Mouse (Mus musculus) intestine, embryonic 16.5 days (tissue): ENCODE results near the gene Slc22a1. TPM values are rescaled to one million over a fixed set of nuclear protein-coding genes. Genes with fewer than 3 reads are reported as not detected.

Experiments used
- ATAC-seq: fragments of 200-750 bp; cut with Nextera tagmentation; 2 replicates; pipeline ENCODE4 v1.8.0; 2017; ENCODE audit warnings: moderate TSS enrichment, moderate library complexity
- H3K27ac ChIP-seq: fragments of 300-500 bp; sonication (generic); 2 replicates; pipeline ENCODE4 v1.5.1; 2014; ENCODE audit warnings: mild to moderate bottlenecking, low read length
- H3K27me3 ChIP-seq: fragments of 300-500 bp; sonication (generic); replicated peaks from 2 replicates; pipeline ENCODE4 v1.6.1; 2014; ENCODE audit warnings: low read length, control low read depth, mixed read lengths; ENCODE audit not compliant: control insufficient read depth, insufficient read depth
- H3K36me3 ChIP-seq: fragments of 300-500 bp; sonication (generic); 2 replicates; pipeline ENCODE4 v1.6.1; 2014; ENCODE audit warnings: low read length, control low read depth; ENCODE audit not compliant: control insufficient read depth, insufficient read depth
- H3K4me1 ChIP-seq: fragments of 300-500 bp; sonication (generic); 2 replicates; pipeline ENCODE4 v1.6.1; 2014; ENCODE audit warnings: low read length, control low read depth, mixed read lengths; ENCODE audit not compliant: control insufficient read depth, insufficient read depth
- H3K4me2 ChIP-seq: fragments of 300-500 bp; sonication (generic); 2 replicates; pipeline ENCODE4 v1.6.1; 2014; ENCODE audit warnings: low read depth, low read length, control low read depth
- H3K4me3 ChIP-seq: fragments of 300-500 bp; sonication (generic); 2 replicates; pipeline ENCODE4 v1.5.1; 2014; ENCODE audit warnings: mild to moderate bottlenecking, low read length
- H3K9ac ChIP-seq: fragments of 300-500 bp; sonication (generic); 2 replicates; pipeline ENCODE4 v1.6.1; 2014; ENCODE audit warnings: low read depth, low read length
- H3K9me3 ChIP-seq: fragments of 300-500 bp; sonication (generic); 2 replicates; pipeline ENCODE4 v1.6.1; 2016; ENCODE audit warnings: low read length, control low read depth; ENCODE audit not compliant: control insufficient read depth
- WGBS: fragments of 180-500 bp; shearing (Covaris S2); extraction: QIAGEN DNeasy Blood & Tissue Kit; methylation state at CpG from one replicate; pipeline ENCODE4 v1.1.7; 2014; 5-methylcytosine and 5-hydroxymethylcytosine counted together
- polyA plus RNA-seq: library from polyadenylated mRNA; unstranded; fragments of >200 nt; fragmentation: Nextera tagmentation; extraction: Ambion mirVana; gene quantifications from 2 replicates; pipeline ENCODE4 v1.2.1, GENCODE M21; 2015

Slc22a1 gene
- polyA plus RNA-seq, 1 experiment from 2014 or later: 0.32 TPM

DNA sequence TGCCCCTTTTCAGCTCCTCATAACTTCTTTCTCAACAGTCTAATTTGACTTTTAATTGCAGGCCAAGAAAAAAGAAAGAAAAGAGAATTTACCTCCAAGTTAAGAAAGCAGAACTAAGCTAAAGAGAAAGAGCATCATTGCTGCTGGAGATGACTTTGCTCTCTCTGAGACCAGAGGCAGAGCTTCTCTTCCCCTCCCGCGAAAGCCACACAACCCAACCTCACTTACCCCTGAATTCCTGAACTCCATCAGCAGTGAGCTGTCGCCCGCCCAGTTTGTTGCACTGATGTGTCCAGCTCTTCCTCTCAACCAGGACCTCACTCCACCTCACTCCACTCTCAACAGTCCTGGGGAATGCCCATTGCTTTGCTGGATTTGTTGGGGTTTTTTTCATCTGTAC is 47.6 kb downstream of the Slc22a1 start:
- no peaks in the 10 kb centered on the region for H3K27me3 ChIP-seq
- ATAC-seq: no peak
- H3K9ac ChIP-seq: no peak overlapping the region
- WGBS: 82% methylated on average over 4 of the region's 4 CpGs
- H3K4me3 ChIP-seq: no peak overlapping the region
- H3K36me3 ChIP-seq: no peaks in the 10 kb centered on the region
- no peak overlapping the region for H3K4me2 ChIP-seq
- no peak overlapping the region for H3K27ac ChIP-seq
- H3K9me3 ChIP-seq: no peaks in the 10 kb centered on the region; the same call in 1 of the 2 replicates
- no peaks in the 10 kb centered on the region for H3K4me1 ChIP-seq

DNA sequence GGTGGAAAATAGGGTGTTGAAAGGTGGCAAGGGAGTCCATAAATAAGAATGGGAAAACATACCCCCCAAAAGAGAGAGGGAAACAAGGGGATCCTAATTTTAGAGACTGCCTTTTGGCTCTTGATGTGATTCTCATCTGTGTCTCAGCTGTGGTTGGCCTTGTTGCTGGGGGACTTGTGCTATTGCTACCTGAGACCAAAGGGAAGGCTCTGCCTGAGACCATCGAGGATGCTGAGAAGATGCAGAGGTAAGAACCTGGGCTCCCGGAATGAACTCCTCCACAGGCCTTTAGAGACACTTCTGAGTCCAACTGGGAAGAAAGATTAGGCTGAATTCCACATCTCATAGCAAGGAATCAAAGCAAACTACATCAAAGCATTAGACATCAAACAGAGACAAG is 56.0 kb downstream of the Slc22a1 start:
- 88% methylated on average over 2 of the region's 2 CpGs for WGBS
- no peak overlapping the region for H3K4me2 ChIP-seq
- no peak overlapping the region for H3K4me3 ChIP-seq
- no peaks in the 10 kb centered on the region for H3K9me3 ChIP-seq
- no peaks in the 10 kb centered on the region for H3K36me3 ChIP-seq
- no peaks in the 10 kb centered on the region for H3K4me1 ChIP-seq
- no peaks in the 10 kb centered on the region for H3K27me3 ChIP-seq
- no peak overlapping the region for H3K27ac ChIP-seq
- no peak for ATAC-seq
- no peak overlapping the region for H3K9ac ChIP-seq

DNA sequence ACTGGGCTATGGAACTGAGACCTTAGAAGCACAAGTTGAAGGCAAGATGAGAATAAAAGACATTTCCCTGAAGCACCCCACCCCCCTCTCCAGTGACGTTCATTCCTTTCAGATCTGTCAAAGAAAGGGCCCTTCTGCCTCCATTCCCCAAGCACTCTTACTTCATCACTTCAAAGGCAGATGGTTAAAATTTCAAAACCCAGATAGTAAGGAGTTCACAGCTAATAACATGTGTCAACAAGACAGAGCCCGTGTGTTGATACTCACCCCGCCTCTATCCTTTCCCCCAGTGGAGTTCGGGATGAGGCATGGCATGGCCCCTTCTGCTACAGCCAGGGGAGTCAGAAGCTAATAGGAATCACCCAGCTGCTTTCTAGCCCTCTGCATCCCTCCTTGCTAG is 60.2 kb downstream of the Slc22a1 start:
- Histone ChIP-seq H3K27me3 (no peaks in the 10 kb centered on the region), H3K4me1 (no peaks in the 10 kb centered on the region), H3K9ac (no peak overlapping the region), H3K27ac (no peak overlapping the region), H3K4me3 (no peak overlapping the region), H3K36me3 (no peaks in the 10 kb centered on the region), H3K4me2 (no peak overlapping the region), H3K9me3 (no peaks in the 10 kb centered on the region)
- WGBS: 48% methylated on average over 4 of the region's 4 CpGs
- no peak for ATAC-seq

DNA sequence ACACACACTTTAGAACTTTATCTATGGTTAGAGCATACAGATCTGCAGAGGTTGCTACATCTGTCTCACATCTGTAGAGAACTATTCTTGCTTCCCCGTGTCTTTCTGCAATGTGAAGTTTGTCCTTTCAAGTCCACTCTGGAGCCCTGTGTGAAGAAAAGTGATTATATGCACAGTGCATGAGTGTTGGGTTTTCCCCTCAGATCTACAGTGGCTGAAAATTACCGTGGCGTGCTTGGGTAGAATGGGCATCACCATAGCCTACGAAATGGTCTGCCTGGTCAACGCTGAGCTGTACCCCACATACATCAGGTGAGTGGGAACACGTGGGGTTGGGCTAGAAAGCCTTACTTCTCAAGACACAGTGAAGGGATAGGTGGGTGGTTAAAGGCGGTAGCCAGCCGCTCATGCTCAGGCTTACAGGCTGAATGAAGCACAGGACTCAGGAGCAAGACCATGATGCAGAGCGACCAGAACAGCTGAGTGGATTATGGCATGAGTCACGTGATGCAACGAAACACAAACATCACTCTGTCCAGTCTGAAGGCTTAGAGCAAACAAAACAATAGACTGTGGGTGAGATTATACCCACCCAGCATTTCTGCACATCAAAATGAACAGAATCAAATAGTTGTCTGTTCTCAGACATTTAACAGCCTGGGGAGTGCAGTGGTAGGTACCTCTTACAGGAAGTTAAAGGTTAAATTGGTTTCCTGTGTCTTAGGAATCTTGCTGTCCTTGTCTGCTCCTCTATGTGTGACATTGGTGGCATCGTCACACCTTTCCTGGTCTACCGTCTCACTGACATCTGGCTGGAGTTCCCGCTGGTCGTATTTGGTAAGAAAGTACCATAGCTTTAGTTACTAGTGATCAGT is 60.9 kb downstream of the Slc22a1 start:
- no peaks in the 10 kb centered on the region for H3K27me3 ChIP-seq
- H3K9me3 ChIP-seq: no peaks in the 10 kb centered on the region
- ATAC-seq: no peak
- no peak overlapping the region for H3K9ac ChIP-seq
- no peak overlapping the region for H3K4me2 ChIP-seq
- H3K4me3 ChIP-seq: no peak overlapping the region
- H3K27ac ChIP-seq: no peak overlapping the region
- H3K4me1 ChIP-seq: no peaks in the 10 kb centered on the region
- WGBS: 86% methylated on average over 15 of the region's 15 CpGs
- no peaks in the 10 kb centered on the region for H3K36me3 ChIP-seq

DNA sequence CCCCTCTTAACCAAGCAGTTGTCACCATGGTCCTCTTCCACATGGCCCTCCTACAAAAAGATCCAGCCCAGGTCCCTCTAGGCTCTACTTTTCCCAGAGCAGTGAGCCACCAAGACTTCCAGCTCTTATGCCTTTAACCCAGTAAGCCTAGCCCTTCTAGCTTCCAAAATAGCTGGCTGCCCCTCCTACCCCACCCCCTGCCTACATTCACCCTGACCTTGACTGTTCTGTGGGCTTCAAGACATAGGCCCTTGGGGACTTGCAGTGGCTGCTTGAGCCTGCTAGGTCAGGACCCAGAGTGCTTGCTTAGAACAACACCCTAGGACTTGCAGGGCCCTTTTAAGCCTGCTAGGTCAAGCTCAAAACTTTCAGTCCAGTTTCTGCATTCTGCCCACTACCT is 68.4 kb downstream of the Slc22a1 start:
- H3K4me2 ChIP-seq: no peak overlapping the region
- no peak overlapping the region for H3K27ac ChIP-seq
- H3K9ac ChIP-seq: no peak overlapping the region
- H3K9me3 ChIP-seq: no peaks in the 10 kb centered on the region
- H3K36me3 ChIP-seq: no peaks in the 10 kb centered on the region
- no peaks in the 10 kb centered on the region for H3K4me1 ChIP-seq
- ATAC-seq: no peak
- H3K4me3 ChIP-seq: no peak overlapping the region
- H3K27me3 ChIP-seq: no peaks in the 10 kb centered on the region

DNA sequence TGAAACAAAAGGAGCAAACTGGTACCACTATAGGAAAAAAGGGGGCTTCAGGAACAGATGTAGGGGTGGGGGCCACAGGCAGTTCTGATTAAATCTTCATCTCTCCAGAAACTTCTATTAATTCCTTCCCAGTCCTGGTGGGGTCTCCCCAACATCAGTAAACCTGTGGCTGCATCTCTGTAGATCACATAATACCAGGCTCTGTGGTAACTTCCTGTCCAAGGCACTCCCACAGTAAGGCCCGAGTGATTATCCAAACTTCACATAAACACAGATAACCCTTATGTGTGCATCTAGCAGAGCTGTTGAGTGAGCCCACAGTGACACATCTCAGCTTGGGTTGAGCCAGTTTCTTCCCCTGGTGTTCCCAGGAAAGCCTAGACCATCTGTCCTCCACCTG is 69.0 kb downstream of the Slc22a1 start:
- Histone ChIP-seq H3K36me3 (no peaks in the 10 kb centered on the region), H3K4me1 (no peaks in the 10 kb centered on the region), H3K4me3 (no peak overlapping the region), H3K9ac (no peak overlapping the region), H3K9me3 (no peaks in the 10 kb centered on the region), H3K27me3 (no peaks in the 10 kb centered on the region), H3K27ac (no peak overlapping the region), H3K4me2 (no peak overlapping the region)
- ATAC-seq: no peak
- 27% methylated on average over 1 of the region's 1 CpGs for WGBS

Other genes with a start within 250 kb of the Slc22a1 start
- gene Slc22a3, start 168.1 kb downstream of the Slc22a1 start, polyA plus RNA-seq: 0.27 and 0.34 TPM in 2 replicates
- not detected in 2 replicates for gene Slc22a2, start 91.7 kb downstream of the Slc22a1 start, polyA plus RNA-seq
- 26.6 and 36.2 TPM in 2 replicates for gene Igf2r, start 93.8 kb upstream of the Slc22a1 start, polyA plus RNA-seq
- gene Mas1, start 192.3 kb upstream of the Slc22a1 start, polyA plus RNA-seq: 0.28 and 0.78 TPM in 2 replicates
- gene Mrgprh, start 200.2 kb upstream of the Slc22a1 start, polyA plus RNA-seq: not detected in 2 replicates
- gene Pnldc1, start 234.4 kb upstream of the Slc22a1 start, polyA plus RNA-seq: 0.53 and 1.1 TPM in 2 replicates
- gene Tcp1, start 239.9 kb upstream of the Slc22a1 start, polyA plus RNA-seq: 307 and 348 TPM in 2 replicates
- 159 and 183 TPM in 2 replicates for gene Mrpl18, start 240.5 kb upstream of the Slc22a1 start, polyA plus RNA-seq